Mouse (Mus musculus) lung, postnatal 36 days (tissue): ENCODE measurements around the gene Hist1h2af.
A peak's percentile ranks its signal among the peaks of the same experiment; 100 is the strongest.

Experiments
- DNase-seq: peaks from one replicate; pipeline ENCODE4 v3.0.0; 2022; ENCODE audit warnings: mixed read lengths

Hist1h2af gene

DNA sequence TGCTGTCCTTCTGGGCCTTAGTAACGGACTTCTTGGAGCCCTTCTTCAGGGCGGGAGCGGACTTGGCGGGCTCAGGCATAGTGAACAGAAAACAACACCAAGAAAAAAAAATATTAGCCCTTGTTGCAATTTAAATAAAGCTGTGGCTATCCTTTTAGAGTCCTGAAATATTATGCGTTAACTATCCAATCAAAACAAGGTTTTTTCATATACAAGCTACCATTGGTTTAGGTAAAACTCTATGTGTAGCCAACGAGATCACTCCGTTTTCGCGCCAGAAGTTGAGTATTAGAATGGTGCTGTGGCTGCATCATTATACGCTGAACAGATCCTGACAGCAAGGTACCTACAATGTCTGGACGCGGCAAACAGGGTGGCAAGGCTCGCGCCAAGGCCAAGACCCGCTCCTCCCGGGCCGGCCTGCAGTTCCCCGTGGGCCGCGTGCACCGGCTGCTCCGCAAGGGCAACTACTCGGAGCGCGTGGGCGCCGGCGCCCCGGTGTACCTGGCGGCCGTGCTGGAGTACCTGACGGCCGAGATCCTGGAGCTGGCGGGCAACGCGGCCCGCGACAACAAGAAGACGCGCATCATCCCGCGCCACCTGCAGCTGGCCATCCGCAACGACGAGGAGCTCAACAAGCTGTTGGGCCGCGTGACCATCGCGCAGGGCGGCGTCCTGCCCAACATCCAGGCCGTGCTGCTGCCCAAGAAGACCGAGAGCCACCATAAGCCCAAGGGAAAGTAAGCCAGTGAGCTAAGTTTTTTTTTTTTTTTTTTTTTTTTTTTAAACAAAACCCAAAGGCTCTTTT is at the start of gene Hist1h2af:
Hist1h2af (plus strand) TSS at position 347 of the 808 bp plus-strand sequence.
- DNase-seq, result peak; percentile 83

GRCm38 (mm10) chr13:23485271-23485670 is 48.4 kb upstream of the Hist1h2af start:
- DNase-seq, result no peak

DNA sequence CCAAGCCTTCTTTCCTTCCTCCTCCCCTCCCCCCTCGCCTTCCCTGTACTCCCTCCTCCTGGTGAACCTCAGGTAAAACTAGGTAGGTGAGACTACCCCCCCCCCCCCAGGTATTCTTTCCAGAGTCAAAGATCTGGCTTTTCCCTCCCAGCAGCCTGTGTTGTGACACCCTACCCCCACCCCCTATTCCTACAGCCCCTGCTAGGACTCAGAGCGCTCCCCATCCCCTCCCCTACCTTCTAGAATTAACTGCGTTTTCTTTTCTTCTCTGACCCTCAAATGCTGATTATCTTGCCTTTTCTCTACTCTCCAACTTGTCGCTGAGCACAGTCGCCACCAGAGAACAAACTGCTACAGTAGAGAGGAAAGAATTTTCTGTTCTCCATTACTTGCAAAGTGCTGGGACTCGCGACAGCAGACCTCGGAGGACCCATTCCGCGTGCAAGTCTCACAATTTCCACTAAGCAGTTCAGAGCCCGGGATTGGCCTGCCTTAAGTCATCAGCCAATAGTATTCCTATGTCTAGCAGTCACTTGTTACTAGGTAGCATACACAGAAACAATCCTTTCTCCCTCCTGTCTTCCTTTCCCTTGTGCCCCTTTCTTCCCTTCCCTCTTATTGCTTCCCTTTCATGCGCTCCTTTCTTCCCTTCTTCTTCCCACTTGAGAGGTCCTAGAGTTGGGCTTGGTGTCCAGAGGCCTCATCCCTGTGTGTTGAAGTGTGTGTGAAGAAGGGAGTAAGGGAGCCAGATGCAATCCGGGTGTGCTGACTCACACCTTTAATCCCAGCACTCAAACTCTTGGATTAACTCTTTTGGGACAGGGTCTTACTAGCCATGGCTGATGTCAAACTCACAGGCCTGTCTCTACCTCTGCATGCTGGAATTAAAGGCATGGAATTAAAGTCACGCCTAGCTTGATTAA is 45.0 kb upstream of the Hist1h2af start, which contains the start of gene Btn2a2:
Btn2a2 (minus strand) TSS at position 458 of the 923 bp plus-strand sequence.
- DNase-seq, result peak; percentile 77

DNA sequence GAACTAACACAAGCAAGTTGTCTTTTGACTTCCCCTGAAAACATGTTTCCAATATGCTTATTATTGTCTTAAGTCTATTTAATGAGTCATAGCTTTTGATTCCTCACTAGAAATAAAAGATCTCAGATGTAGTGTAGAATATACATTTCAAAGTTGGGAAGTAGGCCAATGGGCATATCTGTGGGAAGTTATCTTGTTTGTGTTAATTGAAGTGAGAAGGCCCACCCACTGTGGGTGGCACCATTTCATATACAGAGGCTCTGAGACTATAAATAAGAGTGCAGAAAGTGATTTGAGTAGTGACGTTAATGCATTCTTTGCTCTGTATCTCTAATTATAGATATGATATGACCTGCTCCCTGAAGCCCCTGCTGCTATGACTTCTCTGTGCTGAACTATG is 42.8 kb upstream of the Hist1h2af start:
- DNase-seq, result no peak

GRCm38 (mm10) chr13:23491263-23491662 is 42.4 kb upstream of the Hist1h2af start:
- no peak for DNase-seq

DNA sequence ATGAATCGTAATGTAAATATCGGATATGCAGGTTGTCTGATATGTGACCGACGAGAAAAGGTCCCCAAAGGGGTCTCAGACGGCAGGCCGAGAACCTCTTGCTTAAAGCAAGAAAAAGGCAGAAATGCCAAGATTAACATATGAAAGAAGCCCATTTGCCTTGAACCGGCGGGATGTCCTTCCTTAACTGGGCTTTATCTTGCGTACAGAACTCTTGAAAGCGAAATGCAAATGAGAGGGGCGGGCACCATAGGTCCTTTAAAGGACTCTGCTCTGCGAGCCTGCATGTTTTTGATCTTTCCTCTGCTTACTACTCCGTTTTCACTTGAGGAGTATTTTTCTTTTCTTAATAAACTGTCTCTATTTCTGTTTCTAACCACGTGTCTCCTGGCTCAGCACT is 41.7 kb upstream of the Hist1h2af start:
- no peak for DNase-seq

DNA sequence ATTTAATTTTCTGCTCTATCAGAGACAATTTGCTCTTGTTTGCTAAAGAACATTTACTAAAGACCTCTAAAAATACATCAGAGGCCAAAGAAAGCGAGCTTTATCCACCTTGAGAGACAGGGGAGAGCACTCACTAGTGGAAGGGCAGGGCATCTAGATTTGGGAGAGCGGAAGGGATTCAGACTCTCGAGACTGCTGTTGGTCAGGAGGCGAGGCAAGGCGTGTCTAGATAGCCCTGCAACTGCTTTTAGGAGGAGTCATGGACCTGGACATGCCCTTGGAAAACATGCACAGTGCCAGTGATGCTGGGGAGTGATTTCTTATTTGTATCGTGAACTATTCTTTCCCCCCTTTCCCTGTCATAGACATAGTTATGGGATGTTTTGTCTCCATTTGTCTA is 38.2 kb upstream of the Hist1h2af start:
- no peak for DNase-seq

GRCm38 (mm10) chr13:23497656-23498321 is 35.9 kb upstream of the Hist1h2af start:
- no peak for DNase-seq

DNA sequence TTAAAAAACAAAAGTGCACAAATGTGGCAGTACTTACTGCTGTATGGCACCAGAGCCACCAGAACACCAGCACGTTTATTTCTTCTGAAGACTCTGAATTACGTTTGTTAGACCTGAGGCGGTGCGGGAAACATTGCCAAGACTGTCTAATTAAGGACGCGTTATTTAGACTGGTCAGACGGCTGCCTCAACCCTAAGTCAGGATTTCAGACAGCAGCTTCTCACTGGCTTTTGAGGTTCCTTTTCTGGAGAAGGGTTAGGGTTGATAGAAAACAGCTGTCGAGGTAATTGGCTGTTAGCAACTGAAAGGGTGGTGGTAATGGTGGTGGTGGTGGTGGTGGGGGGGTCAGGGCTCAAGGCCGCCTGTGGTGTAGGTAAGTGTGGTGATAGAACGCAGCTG is 35.1 kb upstream of the Hist1h2af start:
- no peak for DNase-seq

DNA sequence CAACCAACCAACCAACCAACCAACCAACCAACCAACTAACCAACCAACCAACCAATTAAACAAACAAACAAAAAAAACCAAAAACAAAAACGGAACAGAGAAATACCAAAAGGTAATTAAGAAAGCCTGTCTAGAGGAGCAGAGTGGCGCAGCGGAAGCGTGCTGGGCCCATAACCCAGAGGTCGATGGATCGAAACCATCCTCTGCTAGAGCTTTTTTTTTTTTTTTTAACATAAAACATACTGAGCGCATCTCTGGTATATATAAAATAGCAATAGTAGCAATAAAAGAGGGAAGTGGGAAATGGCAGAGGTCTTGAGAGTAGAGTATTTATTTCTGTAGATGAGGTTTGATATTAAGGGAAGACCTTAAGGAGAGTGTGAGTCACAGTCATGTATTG is 33.8 kb upstream of the Hist1h2af start:
- no peak for DNase-seq

- DNase-seq, result peak; percentile 60
Observed at GRCm38 (mm10) chr13:23500424-23501200, 33.1 kb upstream of the Hist1h2af start.

- no peak for DNase-seq
Observed at GRCm38 (mm10) chr13:23501511-23501910, 32.2 kb upstream of the Hist1h2af start.

DNA sequence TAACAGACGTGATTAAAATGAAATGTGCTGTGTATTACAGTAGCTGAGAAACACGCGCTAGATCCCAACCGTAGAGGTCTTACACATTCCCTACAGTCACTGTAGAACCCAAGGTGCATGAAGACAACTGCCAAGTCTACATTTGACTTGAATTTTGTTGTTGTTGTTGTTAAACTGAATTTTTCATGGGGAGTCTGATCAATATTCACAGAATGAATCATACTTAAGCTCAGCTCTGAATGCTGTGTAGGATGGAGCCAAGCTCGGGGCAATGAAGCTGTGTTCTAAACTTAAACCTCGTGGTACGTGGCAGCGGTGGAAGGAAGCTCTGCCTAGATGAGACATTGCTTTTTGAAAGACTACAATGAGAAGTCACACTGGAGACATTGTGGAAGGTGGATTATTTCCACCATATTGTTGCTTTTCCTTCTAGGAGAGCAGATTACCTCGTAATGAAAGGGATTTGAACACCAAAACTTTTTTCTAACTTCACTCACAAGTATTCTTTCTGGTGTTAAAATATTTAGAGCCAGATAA is 31.6 kb upstream of the Hist1h2af start:
- no peak for DNase-seq

DNA sequence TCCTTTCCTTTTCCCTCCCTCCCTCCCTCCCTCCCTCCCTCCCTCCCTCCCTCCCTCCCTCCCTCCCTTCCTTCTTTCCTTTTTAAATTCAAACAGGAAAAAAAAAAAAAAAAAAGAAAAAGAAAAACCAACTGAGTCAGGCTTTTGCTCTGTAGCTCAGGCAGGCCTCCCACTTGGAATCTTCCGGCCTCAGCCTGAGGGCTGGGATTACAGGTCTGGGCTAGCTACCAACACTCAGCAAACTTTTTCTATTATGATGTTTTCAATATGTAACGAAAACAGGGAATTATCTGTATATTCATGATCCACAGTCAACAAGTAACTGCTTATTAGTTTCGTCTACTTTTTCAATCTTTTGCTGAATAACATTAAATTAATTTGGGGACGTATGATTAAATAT is 30.8 kb upstream of the Hist1h2af start:
- no peak for DNase-seq

DNA sequence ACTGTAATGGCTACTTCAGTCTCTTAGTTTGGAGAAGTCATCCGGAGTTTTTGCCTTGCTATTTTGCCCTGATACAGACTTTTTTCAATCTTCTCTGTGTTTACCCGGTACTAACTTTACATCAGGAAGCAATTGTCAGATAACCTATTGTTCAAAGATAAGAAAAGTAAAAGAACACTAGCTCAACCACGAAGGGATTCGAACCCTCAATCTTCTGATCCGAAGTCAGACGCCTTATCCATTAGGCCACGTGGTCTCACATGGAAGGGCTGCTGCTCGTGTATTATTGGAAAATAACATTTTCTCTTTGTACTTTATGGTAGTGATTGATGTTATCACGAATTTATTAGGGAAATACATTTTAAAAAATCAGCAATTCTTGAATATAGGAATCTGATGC is 29.9 kb upstream of the Hist1h2af start:
- DNase-seq, result peak; percentile 70

DNA sequence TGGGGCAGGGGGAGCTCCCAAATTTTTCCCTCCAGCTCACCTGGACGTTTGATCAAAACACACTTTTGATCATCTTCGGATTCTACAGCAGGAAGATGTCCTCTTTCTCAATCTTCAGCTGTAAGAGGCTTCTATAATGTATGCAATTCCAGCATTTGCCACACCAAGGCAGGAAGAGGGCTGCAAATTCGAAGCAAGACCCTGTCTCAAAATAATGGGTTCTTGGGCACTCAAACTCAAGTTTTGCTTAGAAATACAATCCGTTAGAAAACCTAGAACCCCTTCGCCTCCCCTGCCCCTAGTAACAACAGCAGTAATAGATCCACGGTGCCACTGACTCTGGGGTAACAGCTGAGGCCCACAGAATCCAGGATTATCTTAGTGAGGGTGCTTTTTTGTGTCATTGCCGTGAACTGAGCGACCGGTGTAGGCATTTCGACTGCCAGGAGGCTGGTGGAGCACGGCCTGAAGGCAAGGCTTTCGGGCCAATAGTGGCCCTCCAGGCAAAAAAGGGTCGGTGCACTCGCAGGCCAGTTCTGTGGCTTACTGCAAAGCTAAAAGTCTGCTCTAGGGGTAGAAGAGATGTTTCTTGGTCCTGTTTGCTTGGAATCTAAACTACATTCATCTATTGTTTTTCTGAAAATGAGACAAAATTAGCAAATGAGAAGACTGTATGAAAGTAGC is 27.9 kb upstream of the Hist1h2af start:
- no peak for DNase-seq

DNA sequence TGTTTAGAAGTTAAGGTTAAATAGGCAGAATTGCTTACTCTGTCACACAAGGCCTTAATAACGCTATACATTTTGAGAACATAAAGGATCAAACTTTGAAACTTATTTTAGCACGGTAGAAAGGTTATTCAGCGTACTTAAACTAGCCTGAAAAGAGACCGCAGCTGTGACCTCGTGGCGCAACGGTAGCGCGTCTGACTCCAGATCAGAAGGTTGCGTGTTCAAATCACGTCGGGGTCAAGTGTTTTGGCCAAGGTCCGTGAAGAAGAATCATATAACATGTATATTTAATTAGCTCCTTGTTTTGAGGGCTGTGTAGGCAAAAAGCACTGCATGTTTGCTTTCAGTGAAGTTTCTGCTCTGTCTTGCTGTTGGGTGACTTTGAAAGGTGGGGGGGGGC is 27.4 kb upstream of the Hist1h2af start:
- DNase-seq, result peak; percentile 44

DNA sequence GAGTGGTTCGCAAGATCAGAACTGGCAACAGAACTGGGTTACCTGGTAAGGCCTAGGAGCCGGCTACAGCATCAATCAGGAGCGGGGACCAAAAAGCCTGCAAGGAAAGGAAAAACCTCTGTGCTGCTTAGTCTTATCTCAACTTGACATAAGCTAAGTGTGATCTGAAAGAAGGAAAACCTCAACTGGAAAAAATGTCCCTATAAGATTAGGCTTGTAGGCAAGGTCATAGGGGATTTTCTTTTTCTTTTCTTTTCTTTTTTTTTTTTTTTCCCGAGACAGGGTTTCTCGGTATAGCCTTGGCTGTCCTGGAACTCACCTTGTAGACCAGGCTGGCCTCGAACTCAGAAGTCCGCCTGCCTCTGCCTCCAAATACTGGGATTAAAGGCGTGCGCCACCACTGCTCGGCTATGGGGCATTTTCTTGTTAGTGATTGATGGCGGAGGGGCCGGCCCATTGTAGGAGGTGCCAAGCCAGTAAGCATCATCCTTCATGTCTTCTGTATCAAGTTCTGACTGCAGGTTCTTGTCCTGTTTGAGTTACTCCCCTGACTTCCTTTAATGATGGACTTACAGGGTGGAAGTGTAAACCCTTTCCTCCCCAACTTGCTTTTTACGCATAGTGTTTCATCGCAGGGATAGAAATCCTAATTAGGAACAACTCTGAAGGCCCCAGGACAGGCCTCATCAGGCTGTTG is 26.7 kb upstream of the Hist1h2af start:
- DNase-seq, result no peak

- DNase-seq, result no peak
Observed at GRCm38 (mm10) chr13:23510127-23510526, 23.6 kb upstream of the Hist1h2af start.

- no peak for DNase-seq
Observed at GRCm38 (mm10) chr13:23513517-23513916, 20.2 kb upstream of the Hist1h2af start.

DNA sequence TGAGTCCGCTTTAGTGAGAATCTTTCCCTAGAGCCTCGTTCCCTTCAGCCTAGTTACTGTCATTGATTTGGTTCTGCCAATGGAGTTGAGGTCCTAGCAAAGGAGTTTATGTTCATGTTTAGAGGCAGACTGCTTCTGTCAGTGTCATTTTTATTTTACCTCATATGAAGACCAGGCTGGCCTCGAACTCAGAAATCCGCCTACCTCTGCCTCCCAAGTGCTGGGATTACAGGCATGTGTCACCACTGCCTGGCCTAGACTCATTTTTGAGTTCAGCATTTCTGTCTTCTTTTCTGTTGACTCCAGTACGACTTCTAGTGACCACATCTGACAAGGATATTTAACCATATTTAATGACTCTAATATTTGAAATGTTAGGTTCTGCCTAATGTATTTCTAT is 18.4 kb upstream of the Hist1h2af start:
- no peak for DNase-seq
